Comparison of ENCODE assay signal across 8 mouse cellular contexts in the genomic region with DNA sequence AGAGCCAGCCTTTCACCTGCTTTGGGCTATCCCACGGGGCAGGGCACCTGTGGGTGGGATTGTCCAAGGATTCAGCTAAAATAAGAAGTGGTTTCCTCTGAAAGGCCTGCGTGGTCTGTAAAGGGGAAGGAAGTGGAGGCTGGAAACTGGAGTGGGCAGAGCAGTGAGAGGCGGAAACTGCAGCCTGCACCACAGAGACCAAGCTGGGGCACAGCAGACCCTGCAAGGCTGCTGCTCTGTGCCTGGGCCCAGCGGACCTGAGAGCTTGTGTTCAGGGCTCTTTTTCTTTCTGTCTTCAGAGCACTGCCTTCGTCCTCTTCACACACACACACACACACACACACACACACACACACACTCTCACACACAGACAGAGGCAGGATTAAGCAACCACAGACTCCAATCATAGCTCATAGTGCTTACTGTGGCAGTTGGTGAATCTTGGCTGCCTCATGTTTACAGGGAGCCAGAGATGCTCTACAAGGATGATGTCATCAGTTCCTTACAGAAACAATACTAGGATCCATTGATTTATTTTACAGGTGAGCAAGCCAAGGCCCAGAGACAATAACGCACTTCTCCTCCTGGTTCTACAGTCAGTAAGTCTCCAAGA. TPM values are rescaled to one million over a fixed set of nuclear protein-coding genes. Genes with fewer than 3 reads are reported as not detected.
A peak's percentile ranks its signal among the peaks of the same experiment; 100 is the strongest.
DNase-seq lines count a peak whose midpoint lies in the region; ATAC-seq and TF ChIP-seq lines count a peak whose summit lies in the region.

No protein-coding gene starts in this region.

- H3K4me3 ChIP-seq in lung, embryonic 14.5 days (ENCODE audit: low read depth, low read length): no peak overlapping the region
- H3K4me3 ChIP-seq in stomach, postnatal 0 days (ENCODE audit: low read depth, low read length): no peak overlapping the region

- H3K9me3 ChIP-seq in lung, embryonic 14.5 days (ENCODE audit: low read depth, low read length): no peaks in the 10 kb centered on the region
- H3K9me3 ChIP-seq in stomach, postnatal 0 days (ENCODE audit: control insufficient read depth, low read length): no peaks in the 10 kb centered on the region

- WGBS in lung, embryonic 14.5 days: 71% methylated on average over 6 of the region's 6 CpGs
- WGBS in stomach, postnatal 0 days: 63% methylated on average over 6 of the region's 6 CpGs

- no peak overlapping the region for H3K4me2 ChIP-seq in lung, embryonic 14.5 days
- no peak overlapping the region for H3K4me2 ChIP-seq in stomach, postnatal 0 days (replicated peaks; ENCODE audit: low read depth)

- DNase-seq in gastrocnemius, postnatal 25 days: peak; percentile 34
- DNase-seq in gastrocnemius, postnatal 10 days: no peak
- DNase-seq in thymus, postnatal 14 days: peak; percentile 16
- no peak for DNase-seq in thymus, postnatal 10 days (ENCODE audit: low spot score in 2 of 2)
- peak; percentile 26 for DNase-seq in lung, embryonic 14.5 days
- DNase-seq in stomach, postnatal 0 days (ENCODE audit: low spot score): no peak
- no peak for DNase-seq in cerebellum, adult 18-20 months
- no peak for DNase-seq in left cerebral cortex, adult 9 months (ENCODE audit: low spot score in 2 of 2)

- ATAC-seq in lung, embryonic 14.5 days (ENCODE audit: insufficient read depth): no peak
- ATAC-seq in stomach, postnatal 0 days (ENCODE audit: low FRiP score, low TSS enrichment): no peak

- no peak for TF ChIP-seq EP300 in stomach, postnatal 0 days (optimal IDR thresholded peaks at IDR 0.05)

- H3K27me3 ChIP-seq in lung, embryonic 14.5 days (ENCODE audit: insufficient read depth, low read length): no peaks in the 10 kb centered on the region
- H3K27me3 ChIP-seq in stomach, postnatal 0 days (ENCODE audit: control insufficient read depth, insufficient read depth, low read length): no peaks in the 10 kb centered on the region

- H3K9ac ChIP-seq in lung, embryonic 14.5 days: no peak overlapping the region
- no peak overlapping the region for H3K9ac ChIP-seq in stomach, postnatal 0 days (ENCODE audit: low read length)

- no peak for TF ChIP-seq CTCF in lung, embryonic 14.5 days (IDR thresholded peaks at IDR 0.05; ENCODE audit: low read depth)
- no peak for TF ChIP-seq CTCF in stomach, postnatal 0 days (IDR thresholded peaks at IDR 0.05; ENCODE audit: low read depth)

- no peaks in the 10 kb centered on the region for H3K36me3 ChIP-seq in lung, embryonic 14.5 days (ENCODE audit: insufficient read depth)
- no peaks in the 10 kb centered on the region for H3K36me3 ChIP-seq in stomach, postnatal 0 days (ENCODE audit: control insufficient read depth, insufficient read depth, low read length)

- H3K4me1 ChIP-seq in lung, embryonic 14.5 days (ENCODE audit: insufficient read depth): peaks cover 3% of the 10 kb centered on the region; the same call in 1 of the 2 replicates
- H3K4me1 ChIP-seq in stomach, postnatal 0 days (replicated peaks; ENCODE audit: control insufficient read depth, insufficient read depth): no peaks in the 10 kb centered on the region

- H3K27ac ChIP-seq in lung, embryonic 14.5 days (ENCODE audit: low read depth): peak overlapping the region; percentile 28; the same call in 1 of the 2 replicates
- H3K27ac ChIP-seq in stomach, postnatal 0 days (replicated peaks): 0 out of 2 replicates have a peak overlapping the region, but pooled peaks have one; percentile 40

RNA-seq across cellular contexts. Expression of a gene that starts 30.2 kb away (rescaled TPM):
- total RNA-seq in gastrocnemius, postnatal 25 days (2021): 1 to 10 TPM; 6.8 to 7.5 TPM
- total RNA-seq in gastrocnemius, postnatal 10 days (2021): 10 to 100 TPM; 17.2 to 17.5 TPM
- polyA plus RNA-seq in lung, embryonic 14.5 days (2014; fragmentation: Nextera tagmentation; extraction: Ambion mirVana): 129 and 134 TPM in 2 replicates
- polyA plus RNA-seq in stomach, postnatal 0 days (2015; fragmentation: Nextera tagmentation; extraction: Ambion mirVana): 43.7 and 43.8 TPM in 2 replicates

Comparison
In these comparisons a context has a peak if more than half of its experiments do, and no peak if none do; other contexts are left out.
1. DNase-seq: peak in gastrocnemius, postnatal 25 days (single experiment), thymus, postnatal 14 days (single experiment) and lung, embryonic 14.5 days (single experiment); none in gastrocnemius, postnatal 10 days (single experiment), thymus, postnatal 10 days (0 of 2), stomach, postnatal 0 days (single experiment), cerebellum, adult 18-20 months (0 of 2) and left cerebral cortex, adult 9 months (0 of 2).